Mouse (Mus musculus): ENCODE data around the gene Cpn1. TPM values are rescaled to one million over a fixed set of nuclear protein-coding genes. Genes with fewer than 3 reads are reported as not detected.
A peak's percentile ranks its signal among the peaks of the same experiment; 100 is the strongest.

Gene Cpn1
- polyA plus RNA-seq, 1 experiment from 2014 or later = 82.1 TPM

GRCm38 (mm10) chr19:43973711-43974110 is 12.6 kb downstream of the Cpn1 start:
- no peaks in the 10 kb centered on the region for H3K9me3 ChIP-seq (replicated peaks; ENCODE audit: low read length)
- no peaks in the 10 kb centered on the region for H3K4me1 ChIP-seq (replicated peaks; ENCODE audit: insufficient read depth, low read length)
- TF ChIP-seq CTCF (IDR thresholded peaks at IDR 0.05; ENCODE audit: low read depth) = no peak
- H3K27ac ChIP-seq = no peak overlapping the region
- H3K4me2 ChIP-seq (ENCODE audit: low read length) = no peak overlapping the region
- no peak for DNase-seq (ENCODE audit: low spot score)
- H3K4me3 ChIP-seq (replicated peaks; ENCODE audit: low read depth, low read length) = no peak overlapping the region
- H3K27me3 ChIP-seq (ENCODE audit: insufficient read depth, low read length) = no peaks in the 10 kb centered on the region
- ATAC-seq (replicated peaks; ENCODE audit: low FRiP score, low read depth) = no peak
- no peak overlapping the region for H3K9ac ChIP-seq (ENCODE audit: low read depth, low read length)
- WGBS = 86% methylated on average over 9 of the region's 9 CpGs
- no peaks in the 10 kb centered on the region for H3K36me3 ChIP-seq (ENCODE audit: insufficient read depth, low read length)

GRCm38 (mm10) chr19:43972129-43972528 is 14.2 kb downstream of the Cpn1 start:
- H3K27ac ChIP-seq = no peak overlapping the region
- no peaks in the 10 kb centered on the region for H3K9me3 ChIP-seq (replicated peaks; ENCODE audit: low read length)
- TF ChIP-seq CTCF (IDR thresholded peaks at IDR 0.05; ENCODE audit: low read depth) = no peak
- WGBS = 90% methylated on average over 8 of the region's 8 CpGs
- H3K27me3 ChIP-seq (ENCODE audit: insufficient read depth, low read length) = no peaks in the 10 kb centered on the region
- H3K4me1 ChIP-seq (replicated peaks; ENCODE audit: insufficient read depth, low read length) = no peaks in the 10 kb centered on the region
- H3K36me3 ChIP-seq (ENCODE audit: insufficient read depth, low read length) = no peaks in the 10 kb centered on the region
- H3K9ac ChIP-seq (ENCODE audit: low read depth, low read length) = no peak overlapping the region
- no peak overlapping the region for H3K4me2 ChIP-seq (ENCODE audit: low read length)
- DNase-seq (ENCODE audit: low spot score) (no peak), ATAC-seq (replicated peaks; ENCODE audit: low FRiP score, low read depth) (no peak)
- no peak overlapping the region for H3K4me3 ChIP-seq (replicated peaks; ENCODE audit: low read depth, low read length)

- ATAC-seq (replicated peaks; ENCODE audit: low FRiP score, low read depth) = peak; percentile 86
- Histone ChIP-seq H3K9ac (ENCODE audit: low read depth, low read length) (no peak overlapping the region), H3K4me3 (replicated peaks; ENCODE audit: low read depth, low read length) (no peak overlapping the region), H3K4me1 (replicated peaks; ENCODE audit: insufficient read depth, low read length) (no peaks in the 10 kb centered on the region), H3K27ac (0 out of 2 replicates have a peak overlapping the region, but pooled peaks have one; percentile 28), H3K4me2 (ENCODE audit: low read length) (no peak overlapping the region), H3K9me3 (replicated peaks; ENCODE audit: low read length) (no peaks in the 10 kb centered on the region), H3K27me3 (ENCODE audit: insufficient read depth, low read length) (no peaks in the 10 kb centered on the region), H3K36me3 (ENCODE audit: insufficient read depth, low read length) (no peaks in the 10 kb centered on the region)
- DNase-seq (ENCODE audit: low spot score) = peak; percentile 46
- TF ChIP-seq CTCF (IDR thresholded peaks at IDR 0.05; ENCODE audit: low read depth) = no peak
- WGBS = 28% methylated on average over 10 of the region's 11 CpGs
Measured at GRCm38 (mm10) chr19:43968436-43969026, 17.8 kb downstream of the Cpn1 start.

- no peak overlapping the region for H3K4me2 ChIP-seq (ENCODE audit: low read length)
- ATAC-seq (replicated peaks; ENCODE audit: low FRiP score, low read depth) (no peak), DNase-seq (ENCODE audit: low spot score) (no peak)
- peaks cover 6% of the 10 kb centered on the region; the same call in 1 of the 2 replicates for H3K4me1 ChIP-seq (replicated peaks; ENCODE audit: insufficient read depth, low read length)
- H3K9ac ChIP-seq (ENCODE audit: low read depth, low read length) = no peak overlapping the region
- no peak overlapping the region for H3K27ac ChIP-seq
- TF ChIP-seq CTCF (IDR thresholded peaks at IDR 0.05; ENCODE audit: low read depth) = no peak
- no peaks in the 10 kb centered on the region for H3K27me3 ChIP-seq (ENCODE audit: insufficient read depth, low read length)
- H3K9me3 ChIP-seq (replicated peaks; ENCODE audit: low read length) = no peaks in the 10 kb centered on the region
- no peaks in the 10 kb centered on the region for H3K36me3 ChIP-seq (ENCODE audit: insufficient read depth, low read length)
- H3K4me3 ChIP-seq (replicated peaks; ENCODE audit: low read depth, low read length) = no peak overlapping the region
- WGBS = 68% methylated on average over 2 of the region's 2 CpGs
Measured at GRCm38 (mm10) chr19:43966481-43966880, 19.9 kb downstream of the Cpn1 start.

- DNase-seq (ENCODE audit: low spot score) (no peak), ATAC-seq (replicated peaks; ENCODE audit: low FRiP score, low read depth) (no peak)
- no peak overlapping the region for H3K4me2 ChIP-seq (ENCODE audit: low read length)
- no peaks in the 10 kb centered on the region for H3K36me3 ChIP-seq (ENCODE audit: insufficient read depth, low read length)
- no peak overlapping the region for H3K9ac ChIP-seq (ENCODE audit: low read depth, low read length)
- H3K9me3 ChIP-seq (replicated peaks; ENCODE audit: low read length) = no peaks in the 10 kb centered on the region
- no peak for TF ChIP-seq CTCF (IDR thresholded peaks at IDR 0.05; ENCODE audit: low read depth)
- H3K4me3 ChIP-seq (replicated peaks; ENCODE audit: low read depth, low read length) = no peak overlapping the region
- 62% methylated on average over 11 of the region's 11 CpGs for WGBS
- 0 out of 2 replicates have a peak overlapping the region, but pooled peaks have one; percentile 8 for H3K27ac ChIP-seq
- H3K27me3 ChIP-seq (ENCODE audit: insufficient read depth, low read length) = no peaks in the 10 kb centered on the region
- H3K4me1 ChIP-seq (replicated peaks; ENCODE audit: insufficient read depth, low read length) = peaks cover 6% of the 10 kb centered on the region; the same call in 1 of the 2 replicates
Measured at GRCm38 (mm10) chr19:43965496-43966085, 20.8 kb downstream of the Cpn1 start.

- DNase-seq (ENCODE audit: low spot score) = no peak
- ATAC-seq (replicated peaks; ENCODE audit: low FRiP score, low read depth) = peak; percentile 58; the same call in 1 of the 2 replicates
- no peak for TF ChIP-seq CTCF (IDR thresholded peaks at IDR 0.05; ENCODE audit: low read depth)
- no peak overlapping the region for H3K4me2 ChIP-seq (ENCODE audit: low read length)
- H3K9me3 ChIP-seq (replicated peaks; ENCODE audit: low read length) = no peaks in the 10 kb centered on the region
- WGBS = 21% methylated on average over 9 of the region's 9 CpGs
- no peaks in the 10 kb centered on the region for H3K36me3 ChIP-seq (ENCODE audit: insufficient read depth, low read length)
- H3K9ac ChIP-seq (ENCODE audit: low read depth, low read length) = no peak overlapping the region
- no peak overlapping the region for H3K4me3 ChIP-seq (replicated peaks; ENCODE audit: low read depth, low read length)
- no peak overlapping the region for H3K27ac ChIP-seq
- H3K27me3 ChIP-seq (ENCODE audit: insufficient read depth, low read length) = no peaks in the 10 kb centered on the region
- H3K4me1 ChIP-seq (replicated peaks; ENCODE audit: insufficient read depth, low read length) = peaks cover 6% of the 10 kb centered on the region; the same call in 1 of the 2 replicates
Measured at GRCm38 (mm10) chr19:43962795-43963194, 23.6 kb downstream of the Cpn1 start.

All from kidney, postnatal 0 days (tissue).